Mouse (Mus musculus) CH12.LX (cell line): ENCODE results near the gene Ncoa1.

Experiments
- CTCF ChIP-seq, 2 experiments: IDR thresholded peaks in 1 of 2; conservative IDR thresholded peaks in 1 of 2; 2 replicates each; pipeline ENCODE4 v1.5.1; 2011 to 2012; ENCODE audit warnings: low read depth in 2 of 2, low read length in 2 of 2, improper control_type of control experiment in 1 of 2, inconsistent platforms in 1 of 2, mild to moderate bottlenecking in 1 of 2, moderate library complexity in 1 of 2
- USF1 ChIP-seq: IDR thresholded peaks from 2 replicates; pipeline ENCODE4 v1.6.1; 2014; ENCODE audit warnings: low read depth, mild to moderate bottlenecking, inconsistent platforms, low read length, improper control_type of control experiment

DNA sequence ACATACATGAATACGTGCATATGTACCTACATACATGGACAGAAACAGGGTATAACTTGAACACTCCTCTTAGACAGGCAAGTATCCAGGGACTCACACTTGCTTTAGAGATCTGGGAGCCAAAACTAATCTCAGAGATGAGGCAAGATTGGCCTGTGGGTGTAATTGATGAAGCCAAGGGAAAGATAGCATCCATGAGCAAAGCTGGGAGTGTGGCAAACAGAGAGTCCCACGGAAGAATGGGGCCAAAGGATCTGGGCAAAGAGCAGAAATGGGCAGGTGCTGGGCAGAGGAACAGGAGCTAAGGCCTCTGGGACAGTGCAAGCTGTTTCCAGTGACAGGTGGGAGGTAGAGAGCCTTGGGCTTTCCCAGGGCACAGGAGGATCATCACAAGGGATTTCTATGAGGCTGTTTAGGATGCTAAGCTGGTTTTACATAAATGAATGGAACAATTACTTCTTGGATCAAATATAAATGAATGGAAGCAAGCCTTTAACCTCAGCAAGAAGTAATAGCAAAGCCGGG, 22.7 kb upstream of the Ncoa1 start:
- no peak for TF ChIP-seq USF1
- no peak for TF ChIP-seq CTCF (conservative IDR thresholded peaks at IDR 0.05 in 1 of 2, IDR thresholded peaks at IDR 0.05 in 1 of 2; ENCODE audit: low read depth in 2 of 2, low read length in 2 of 2)
